Mouse (Mus musculus) ES-Bruce4 (cell line): ENCODE data around the gene Wdr45b. TPM values are rescaled to one million over a fixed set of nuclear protein-coding genes. Genes with fewer than 3 reads are reported as not detected.
"Not testable (repeated sequence)": the region's sequence is repeated elsewhere in the genome, so short reads cannot be mapped to it uniquely, and the experiment has no call there.

Experiments
- H3K27ac ChIP-seq: 2 replicates; pipeline ENCODE4 v1.5.1; 2012; ENCODE audit warnings: low read length, inconsistent platforms; ENCODE audit not compliant: insufficient read depth
- H3K27me3 ChIP-seq: 2 replicates; pipeline ENCODE4 v1.6.1; 2012; ENCODE audit warnings: mild to moderate bottlenecking, low read length, inconsistent platforms; ENCODE audit not compliant: control insufficient read depth, poor library complexity, insufficient read depth, severe bottlenecking
- H3K36me3 ChIP-seq: 2 replicates; pipeline ENCODE4 v1.6.1; 2012; ENCODE audit warnings: inconsistent platforms, mild to moderate bottlenecking, low read length, moderate library complexity; ENCODE audit not compliant: control insufficient read depth, poor library complexity, insufficient read depth, severe bottlenecking
- H3K4me1 ChIP-seq: one replicate; pipeline ENCODE4 v1.8.1; 2011; ENCODE audit warnings: low read length; ENCODE audit not compliant: control insufficient read depth, insufficient read depth
- H3K4me3 ChIP-seq: 2 replicates; pipeline ENCODE4 v1.5.1; 2011; ENCODE audit warnings: low read depth, mild to moderate bottlenecking, low read length
- H3K9ac ChIP-seq: 2 replicates; pipeline ENCODE4 v1.6.1; 2012; ENCODE audit warnings: low read depth, mild to moderate bottlenecking, inconsistent platforms; ENCODE audit not compliant: poor library complexity, severe bottlenecking
- H3K9me3 ChIP-seq: replicated peaks from 2 replicates; pipeline ENCODE4 v1.6.1; 2012; ENCODE audit warnings: mild to moderate bottlenecking, low read length, inconsistent platforms; ENCODE audit not compliant: control insufficient read depth, poor library complexity, insufficient read depth, severe bottlenecking
- CTCF ChIP-seq: IDR thresholded peaks from one replicate; pipeline ENCODE4 v1.8.1; 2011; ENCODE audit warnings: low read depth, low read length
- EP300 ChIP-seq: IDR thresholded peaks from 2 replicates; pipeline ENCODE4 v1.6.1; 2011; ENCODE audit warnings: low read depth, low read length; ENCODE audit not compliant: insufficient read depth
- POLR2A ChIP-seq: IDR thresholded peaks from one replicate; pipeline ENCODE4 v1.8.1; 2011; ENCODE audit warnings: low read length; ENCODE audit not compliant: insufficient read depth
- polyA plus RNA-seq: library from polyadenylated mRNA; stranded (reverse); fragments of >200 nt; gene quantifications from 2 replicates; pipeline ENCODE4 v1.2.4, GENCODE M21; 2011; ENCODE audit warnings: low read depth; ENCODE audit not compliant: missing spikeins, insufficient read depth, insufficient read length

Gene Wdr45b
- polyA plus RNA-seq, 1 experiment, result 81.1 TPM

DNA sequence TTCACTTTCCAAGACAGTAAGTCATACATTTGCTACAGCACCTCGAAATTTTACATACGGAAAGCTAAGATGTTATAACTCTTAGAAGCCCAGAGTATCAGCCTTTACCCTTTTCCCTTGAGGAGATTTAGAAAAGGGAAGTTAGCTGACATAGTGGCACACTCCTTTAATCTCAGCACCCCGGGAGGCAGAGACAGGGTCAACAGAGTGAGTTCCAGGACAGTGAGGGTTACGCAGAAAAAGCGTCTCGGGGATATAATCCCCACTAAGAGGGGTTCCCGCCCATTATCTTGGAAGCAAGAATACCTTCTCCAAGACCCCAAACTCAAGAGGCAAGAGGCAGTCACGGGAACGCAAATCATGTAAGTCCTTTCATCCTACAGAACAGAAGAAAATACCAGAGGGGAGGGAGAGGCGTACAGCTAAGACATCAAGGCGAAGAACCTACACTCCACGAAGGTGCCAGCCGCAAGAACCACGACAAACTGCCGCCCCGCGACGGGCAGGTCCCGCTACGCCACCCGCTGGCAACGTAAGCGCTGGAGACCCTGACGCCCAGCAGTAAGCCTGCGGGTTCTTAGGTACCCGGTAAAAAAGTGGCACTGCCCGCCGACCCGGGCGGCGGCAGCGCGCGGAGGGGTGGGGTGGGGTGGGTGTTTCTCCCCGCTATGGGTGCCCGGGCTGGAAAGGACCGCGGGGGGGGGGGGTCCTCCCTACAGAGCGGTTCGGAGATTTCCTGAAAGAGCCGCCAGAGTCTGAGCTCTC lies 737 bp downstream of the Wdr45b start:
- H3K9ac ChIP-seq, result peak overlapping the region; percentile 88
- no peaks in the 10 kb centered on the region for H3K4me1 ChIP-seq
- no peak overlapping the region for H3K27ac ChIP-seq
- no peaks in the 10 kb centered on the region for H3K27me3 ChIP-seq
- peak overlapping the region; percentile 82 for H3K4me3 ChIP-seq
- no peaks in the 10 kb centered on the region for H3K9me3 ChIP-seq
- H3K36me3 ChIP-seq, result peaks cover 4% of the 10 kb centered on the region
- TF ChIP-seq POLR2A (no peak), CTCF (no peak)

DNA sequence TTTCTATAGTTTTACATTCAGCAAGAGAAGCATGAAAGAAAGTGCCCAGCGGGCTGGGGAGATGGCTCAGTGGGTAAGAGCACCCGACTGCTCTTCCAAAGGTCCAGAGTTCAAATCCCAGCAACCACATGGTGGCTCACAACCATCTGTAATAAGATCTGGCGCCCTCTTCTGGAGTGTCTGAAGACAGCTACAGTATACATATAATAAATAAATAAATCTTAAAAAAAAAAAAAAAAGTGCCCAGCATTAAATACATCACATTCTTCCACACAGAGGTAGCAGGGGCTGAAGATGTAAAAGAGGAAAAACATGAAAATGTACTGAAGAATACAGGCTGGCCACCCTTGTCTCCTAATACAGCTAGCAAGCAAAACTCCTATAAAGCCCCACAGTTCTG lies 5.5 kb downstream of the Wdr45b start:
- H3K36me3 ChIP-seq, result peaks cover 14% of the 10 kb centered on the region

GRCm38 (mm10) chr11:121348166-121348565 lies 6.1 kb downstream of the Wdr45b start:
- TF ChIP-seq CTCF (no peak), POLR2A (no peak), EP300 (no peak)
- H3K9me3 ChIP-seq, result no peaks in the 10 kb centered on the region
- H3K4me3 ChIP-seq, result no peak overlapping the region
- H3K9ac ChIP-seq, result no peak overlapping the region
- no peaks in the 10 kb centered on the region for H3K4me1 ChIP-seq
- H3K36me3 ChIP-seq, result peaks cover 14% of the 10 kb centered on the region
- no peak overlapping the region for H3K27ac ChIP-seq
- no peaks in the 10 kb centered on the region for H3K27me3 ChIP-seq

More for the DNA sequence above, 5.5 kb downstream of the Wdr45b start:
- not testable (repeated sequence) for H3K9ac ChIP-seq, H3K9me3 ChIP-seq, H3K4me1 ChIP-seq, H3K27me3 ChIP-seq, H3K27ac ChIP-seq, H3K4me3 ChIP-seq

GRCm38 (mm10) chr11:121347036-121347435 lies 7.2 kb downstream of the Wdr45b start:
- no peaks in the 10 kb centered on the region for H3K4me1 ChIP-seq
- no peak for TF ChIP-seq POLR2A
- no peak for TF ChIP-seq CTCF
- TF ChIP-seq EP300, result no peak
- no peaks in the 10 kb centered on the region for H3K9me3 ChIP-seq
- peaks cover 14% of the 10 kb centered on the region for H3K36me3 ChIP-seq
- no peak overlapping the region for H3K4me3 ChIP-seq
- H3K27me3 ChIP-seq, result no peaks in the 10 kb centered on the region
- no peak overlapping the region for H3K9ac ChIP-seq
- H3K27ac ChIP-seq, result no peak overlapping the region

DNA sequence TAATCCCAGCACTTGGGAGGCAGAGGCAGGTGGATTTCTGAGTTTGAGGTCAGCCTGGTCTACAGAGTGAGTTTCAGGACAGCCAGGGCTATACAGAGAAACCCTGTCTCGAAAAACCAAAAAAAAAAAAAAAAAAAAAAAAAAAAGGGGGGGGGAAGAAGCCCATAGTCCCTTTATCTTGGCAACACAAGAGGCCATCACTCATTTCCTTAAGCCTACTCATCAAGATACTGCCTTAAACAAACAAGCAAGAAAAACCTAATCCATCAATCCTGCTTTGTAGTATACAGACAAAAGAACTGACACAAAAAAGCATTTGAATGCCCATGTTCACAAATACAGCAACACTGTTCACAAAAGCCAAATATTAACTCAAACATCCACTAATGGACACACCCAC lies 11.8 kb downstream of the Wdr45b start:
- H3K27me3 ChIP-seq, H3K9me3 ChIP-seq, H3K4me3 ChIP-seq, H3K9ac ChIP-seq, H3K4me1 ChIP-seq, H3K27ac ChIP-seq: not testable (repeated sequence)
- peaks cover 21% of the 10 kb centered on the region for H3K36me3 ChIP-seq

GRCm38 (mm10) chr11:121340287-121340686 lies 14.0 kb downstream of the Wdr45b start:
- Histone ChIP-seq H3K27ac (no peak overlapping the region), H3K4me1 (no peaks in the 10 kb centered on the region), H3K9me3 (no peaks in the 10 kb centered on the region), H3K9ac (no peak overlapping the region), H3K27me3 (no peaks in the 10 kb centered on the region), H3K4me3 (no peak overlapping the region), H3K36me3 (peaks cover 25% of the 10 kb centered on the region)
- TF ChIP-seq EP300, result no peak
- TF ChIP-seq CTCF, result no peak
- TF ChIP-seq POLR2A, result no peak
